7 mouse cellular contexts compared by ENCODE assay signal in the genomic region with DNA sequence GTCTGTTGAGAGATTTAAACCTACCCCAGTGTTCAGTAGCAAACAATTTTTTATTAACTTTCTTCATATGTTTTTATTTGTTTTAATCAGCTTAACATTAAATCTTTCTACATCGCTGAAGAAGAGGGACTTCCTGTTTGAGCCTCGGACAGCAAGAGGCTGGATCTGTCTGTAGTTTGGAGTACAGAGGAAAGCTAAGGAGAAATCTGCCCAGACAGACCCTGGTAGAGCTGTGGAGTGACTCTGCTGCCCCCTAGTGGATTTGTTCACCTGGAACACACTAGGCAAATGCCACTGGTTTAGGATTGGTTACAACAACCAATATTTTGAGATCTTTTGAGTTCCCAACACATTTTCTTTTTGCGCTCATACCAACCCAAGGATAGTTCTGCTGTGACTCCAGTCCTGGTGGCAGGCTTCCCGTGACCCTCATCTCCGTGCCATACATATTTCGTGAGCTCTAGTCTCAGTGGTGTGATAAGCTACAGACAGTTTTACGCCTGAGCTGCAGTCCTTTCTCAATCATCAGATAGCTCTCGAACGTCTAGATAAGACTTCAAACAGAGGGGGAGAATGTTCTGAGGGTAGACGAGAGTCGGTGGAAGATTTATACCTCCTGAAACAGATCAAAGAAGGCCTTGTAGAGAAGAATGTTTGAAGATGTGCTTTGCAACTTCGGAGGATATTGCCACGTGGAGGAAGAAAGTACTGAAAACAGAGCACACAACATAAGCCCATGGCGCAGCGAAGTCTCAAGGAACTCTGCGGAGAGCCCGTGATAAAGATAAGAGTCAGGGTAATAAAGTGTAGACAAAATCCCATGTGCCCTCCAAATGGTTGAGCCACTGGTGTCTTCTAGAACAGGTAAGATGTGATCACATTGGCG.
A peak's percentile ranks its signal among the peaks of the same experiment; 100 is the strongest.
DNase-seq lines count a peak whose midpoint lies in the region; ATAC-seq lines count a peak whose summit lies in the region.

No protein-coding gene starts in this region.

- peak; percentile 81; the same call in 1 of the 2 replicates for ATAC-seq in embryonic facial prominence, embryonic 11.5 days (replicated peaks; ENCODE audit: insufficient number of reproducible peaks, low FRiP score, low TSS enrichment, low read depth)
- peak; percentile 93 for ATAC-seq in midbrain, embryonic 13.5 days

- H3K9me3 ChIP-seq in embryonic facial prominence, embryonic 11.5 days (replicated peaks; ENCODE audit: control insufficient read depth, low read length): no peaks in the 10 kb centered on the region
- H3K9me3 ChIP-seq in limb, embryonic 10.5 days (replicated peaks): no peaks in the 10 kb centered on the region
- H3K9me3 ChIP-seq in midbrain, embryonic 13.5 days: no peaks in the 10 kb centered on the region

- H3K4me3 ChIP-seq in embryonic facial prominence, embryonic 11.5 days (ENCODE audit: low read depth, low read length): no peak overlapping the region
- 0 out of 2 replicates have a peak overlapping the region, but pooled peaks have one; percentile 4 for H3K4me3 ChIP-seq in limb, embryonic 10.5 days
- no peak overlapping the region for H3K4me3 ChIP-seq in midbrain, embryonic 13.5 days (replicated peaks)

- no peak overlapping the region for H3K4me2 ChIP-seq in embryonic facial prominence, embryonic 11.5 days (ENCODE audit: low read depth, low read length)
- no peak overlapping the region for H3K4me2 ChIP-seq in midbrain, embryonic 13.5 days (replicated peaks)

- WGBS in embryonic facial prominence, embryonic 11.5 days: 53% methylated on average over 18 of the region's 18 CpGs
- WGBS in limb, embryonic 10.5 days: 25% methylated on average over 18 of the region's 18 CpGs
- 48% methylated on average over 18 of the region's 18 CpGs for WGBS in midbrain, embryonic 13.5 days

- no peak overlapping the region for H3K9ac ChIP-seq in embryonic facial prominence, embryonic 11.5 days (replicated peaks; ENCODE audit: low read length)
- H3K9ac ChIP-seq in midbrain, embryonic 13.5 days (replicated peaks): no peak overlapping the region

- no peaks in the 10 kb centered on the region for H3K27me3 ChIP-seq in embryonic facial prominence, embryonic 11.5 days (ENCODE audit: control insufficient read depth, insufficient read depth, low read length)
- no peaks in the 10 kb centered on the region for H3K27me3 ChIP-seq in limb, embryonic 10.5 days (ENCODE audit: low read depth, poor library complexity, severe bottlenecking)
- H3K27me3 ChIP-seq in midbrain, embryonic 13.5 days: no peaks in the 10 kb centered on the region

- no peaks in the 10 kb centered on the region for H3K36me3 ChIP-seq in embryonic facial prominence, embryonic 11.5 days (replicated peaks; ENCODE audit: control insufficient read depth, insufficient read depth, low read depth, low read length)
- H3K36me3 ChIP-seq in limb, embryonic 10.5 days: no peaks in the 10 kb centered on the region
- no peaks in the 10 kb centered on the region for H3K36me3 ChIP-seq in midbrain, embryonic 13.5 days

- H3K27ac ChIP-seq in embryonic facial prominence, embryonic 11.5 days (replicated peaks; ENCODE audit: low read depth, low read length): no peak overlapping the region
- H3K27ac ChIP-seq in limb, embryonic 10.5 days: no peak overlapping the region
- no peak overlapping the region for H3K27ac ChIP-seq in midbrain, embryonic 13.5 days

- peak; percentile 90 for DNase-seq in adrenal gland, postnatal 14 days
- peak; percentile 89 for DNase-seq in embryonic facial prominence, embryonic 11.5 days (ENCODE audit: low spot score)
- peak; percentile 77 to 90 for DNase-seq in heart, adult 18-20 months
- peak; percentile 80 for DNase-seq in kidney, adult 18-20 months
- DNase-seq in limb, embryonic 10.5 days (ENCODE audit: low spot score): peak; percentile 90
- peak; percentile 52 for DNase-seq in spleen, adult 12 weeks (ENCODE audit: low spot score)

- H3K4me1 ChIP-seq in embryonic facial prominence, embryonic 11.5 days (ENCODE audit: control insufficient read depth, insufficient read depth, low read length): no peaks in the 10 kb centered on the region
- H3K4me1 ChIP-seq in limb, embryonic 10.5 days: peaks cover 14% of the 10 kb centered on the region
- 0 out of 2 replicates have a peak, but pooled peaks cover 3% of the 10 kb centered on the region for H3K4me1 ChIP-seq in midbrain, embryonic 13.5 days (replicated peaks)
